Mouse (Mus musculus) MEL-GATA-1-ER (cell line): ENCODE results near the gene Alk.

Source experiments
- DNase-seq: peaks from one replicate; pipeline ENCODE4 v3.0.0-alpha.2; 2012; ENCODE audit warnings: low read depth; ENCODE audit errors: extremely low read depth

Alk gene

DNA sequence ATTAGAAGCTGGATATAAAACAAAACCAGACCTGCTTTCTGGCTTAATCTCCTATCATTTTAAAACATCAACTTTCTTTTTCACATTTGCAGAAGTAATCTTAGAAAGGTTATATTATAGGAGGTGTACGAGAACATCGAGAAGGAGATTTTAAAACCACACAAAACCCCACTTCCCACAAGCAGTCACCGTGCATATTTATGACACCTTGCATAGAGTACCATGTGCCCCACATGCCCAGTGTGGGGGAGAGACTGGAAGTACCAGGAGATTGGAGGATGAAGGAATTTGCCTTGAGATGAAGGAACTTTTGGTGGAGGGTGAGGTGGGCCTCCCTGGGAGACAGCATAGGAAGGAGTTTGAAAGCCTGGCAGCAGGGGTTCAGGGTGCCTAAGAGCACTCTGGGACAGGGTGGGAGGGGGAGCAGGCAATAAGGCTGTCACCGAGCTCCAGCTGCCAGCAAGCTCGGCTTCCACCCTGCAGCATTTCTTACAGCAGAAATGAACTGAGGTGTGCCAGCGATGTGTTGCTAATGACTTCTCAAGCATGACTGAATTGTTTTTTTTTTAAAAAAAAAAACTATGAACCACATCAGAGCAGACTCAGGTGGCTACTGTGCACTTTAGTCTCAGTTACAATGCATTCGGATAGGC is 459.4 kb downstream of the Alk start:
- no peak for DNase-seq

GRCm38 (mm10) chr17:72144461-72144860 is 460.0 kb downstream of the Alk start:
- no peak for DNase-seq

GRCm38 (mm10) chr17:72132140-72132911 is 472.1 kb downstream of the Alk start:
- DNase-seq = no peak

GRCm38 (mm10) chr17:72121660-72122059 is 482.8 kb downstream of the Alk start:
- no peak for DNase-seq

- no peak for DNase-seq
Measured at GRCm38 (mm10) chr17:72120278-72120677, 484.1 kb downstream of the Alk start.

- DNase-seq = no peak
Measured at GRCm38 (mm10) chr17:72118376-72118775, 486.1 kb downstream of the Alk start.

DNA sequence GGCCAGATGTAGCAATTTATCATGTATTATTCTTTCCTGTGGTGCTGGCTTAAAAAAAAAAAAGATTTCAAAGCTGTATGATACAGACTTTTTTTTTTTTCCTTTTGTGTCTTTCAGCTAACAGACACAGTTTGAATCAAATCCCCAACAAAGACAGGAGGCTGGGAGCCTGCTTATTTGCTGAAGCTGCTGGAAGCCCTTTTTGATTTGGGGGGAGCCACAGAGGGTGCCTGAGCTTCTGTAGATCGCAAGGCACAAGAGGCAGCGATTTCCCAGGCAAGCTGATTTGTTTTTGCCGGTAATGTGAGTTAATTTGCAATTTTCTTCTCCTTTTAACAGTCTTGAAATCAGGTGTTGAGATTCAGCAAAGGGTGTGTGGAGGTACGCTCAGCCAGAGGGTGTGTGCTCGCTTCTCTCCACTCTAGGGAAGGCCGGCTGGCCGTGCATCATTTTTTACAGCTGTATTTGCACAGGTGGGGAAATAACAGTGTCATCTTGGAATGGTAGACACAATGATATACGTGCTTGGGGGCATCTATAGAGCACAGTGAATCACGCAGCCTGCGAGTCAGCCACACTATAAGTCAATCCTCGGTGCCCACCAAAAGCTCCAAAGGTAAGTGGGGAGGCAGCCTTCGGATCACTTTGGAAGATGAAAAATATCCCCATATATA is 489.0 kb downstream of the Alk start:
- DNase-seq = no peak

DNA sequence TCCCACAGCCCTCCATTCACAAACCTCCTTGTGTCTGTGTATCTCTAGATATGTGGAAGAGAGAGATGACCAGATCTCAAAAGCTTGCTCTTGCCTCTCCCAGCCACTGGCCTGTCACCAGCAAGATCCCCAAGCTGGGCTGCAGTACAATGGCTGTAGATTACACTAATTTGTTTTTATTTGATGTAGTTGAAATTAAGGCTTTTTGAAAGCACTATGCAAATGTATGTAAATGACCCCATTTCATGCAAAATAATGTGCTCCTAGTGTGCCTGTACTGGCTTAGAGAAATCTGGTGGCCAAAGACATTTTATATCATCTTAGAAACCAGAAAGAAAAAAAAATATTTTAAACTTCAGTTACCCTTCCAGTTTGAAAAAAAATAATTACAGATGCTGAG is 492.4 kb downstream of the Alk start:
- DNase-seq = no peak

DNA sequence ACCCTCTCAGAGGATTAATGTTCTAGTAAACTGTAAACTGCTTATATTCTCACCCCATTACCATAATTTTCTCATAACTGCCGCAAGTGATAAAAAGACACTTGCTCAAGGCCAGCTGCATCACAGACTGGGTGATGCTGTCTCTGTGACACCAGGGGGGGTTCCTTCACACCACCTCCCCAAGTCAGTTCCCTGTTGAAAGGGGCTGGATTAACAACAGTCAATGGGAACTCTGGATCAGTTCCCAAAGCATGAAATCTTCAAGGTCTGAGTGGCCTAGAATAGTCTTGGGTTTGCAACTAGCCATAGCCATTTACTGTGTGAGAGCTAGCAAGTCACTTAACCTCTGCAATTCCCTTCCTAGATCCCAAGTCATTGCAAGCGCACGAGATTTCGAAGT is 492.9 kb downstream of the Alk start:
- DNase-seq = no peak

DNA sequence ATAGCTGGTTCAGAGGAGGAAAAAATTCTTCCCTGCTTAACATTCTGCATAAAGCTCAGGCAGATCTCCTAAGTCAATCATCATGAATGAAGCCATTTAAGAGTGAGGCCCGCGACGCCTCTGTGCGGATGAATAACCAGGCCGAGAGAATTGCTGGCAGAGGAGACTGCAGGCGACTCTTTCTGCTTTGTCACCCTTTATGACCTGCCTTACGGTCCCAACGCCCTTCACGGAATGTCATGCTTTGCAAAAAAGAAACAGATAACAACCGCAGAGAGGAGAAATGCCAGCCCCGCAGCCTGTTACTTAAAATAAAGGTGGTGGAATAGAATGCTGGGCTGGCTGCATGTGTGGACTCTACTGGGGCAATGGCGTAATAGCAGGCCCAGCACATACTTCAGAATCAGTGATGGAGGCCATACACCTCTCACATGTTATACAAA is 517.1 kb downstream of the Alk start:
- DNase-seq = no peak

GRCm38 (mm10) chr17:72081396-72081795 is 523.0 kb downstream of the Alk start:
- DNase-seq = no peak

- no peak for DNase-seq
Measured at GRCm38 (mm10) chr17:72076306-72076921, 528.0 kb downstream of the Alk start.

- DNase-seq = no peak
Measured at GRCm38 (mm10) chr17:72071871-72072270, 532.6 kb downstream of the Alk start.

DNA sequence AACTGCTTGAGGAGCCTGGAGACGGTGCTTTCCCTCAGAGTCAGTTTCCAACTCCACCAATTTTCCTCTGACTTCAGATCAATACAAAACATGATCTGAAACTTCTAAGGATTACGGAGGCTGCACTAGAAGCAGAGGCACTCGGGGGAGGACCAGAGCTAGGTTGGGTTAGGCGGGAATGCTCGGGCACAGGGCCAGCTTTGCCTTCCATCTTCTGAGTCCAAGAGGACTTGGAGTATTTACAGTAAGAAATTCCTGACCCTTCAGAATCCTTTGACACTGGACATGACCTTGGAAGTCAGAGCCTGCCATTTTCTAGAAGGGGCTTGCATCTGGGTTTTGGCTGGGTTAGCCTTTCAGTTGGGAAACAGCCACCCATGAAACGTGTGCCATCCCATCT is 536.3 kb downstream of the Alk start:
- no peak for DNase-seq

DNA sequence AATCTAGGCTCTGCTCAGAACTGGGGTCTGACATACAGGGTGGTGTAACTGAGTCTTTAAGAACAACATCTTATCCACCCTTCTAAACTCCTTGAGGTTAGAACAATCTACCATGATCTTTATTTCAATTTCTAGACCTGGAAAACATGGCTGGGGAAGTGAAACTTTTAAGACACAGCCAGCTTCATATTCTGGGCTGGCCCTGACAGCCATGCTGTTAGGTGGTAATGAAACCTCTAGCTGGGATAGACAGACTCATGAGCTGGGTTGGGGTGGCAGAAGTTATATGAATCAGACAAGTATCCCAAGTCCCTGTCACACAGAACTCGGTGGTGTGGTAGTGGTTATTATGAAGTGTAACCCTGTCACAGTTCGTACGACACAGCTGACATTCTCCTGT is 541.4 kb downstream of the Alk start:
- DNase-seq = no peak

DNA sequence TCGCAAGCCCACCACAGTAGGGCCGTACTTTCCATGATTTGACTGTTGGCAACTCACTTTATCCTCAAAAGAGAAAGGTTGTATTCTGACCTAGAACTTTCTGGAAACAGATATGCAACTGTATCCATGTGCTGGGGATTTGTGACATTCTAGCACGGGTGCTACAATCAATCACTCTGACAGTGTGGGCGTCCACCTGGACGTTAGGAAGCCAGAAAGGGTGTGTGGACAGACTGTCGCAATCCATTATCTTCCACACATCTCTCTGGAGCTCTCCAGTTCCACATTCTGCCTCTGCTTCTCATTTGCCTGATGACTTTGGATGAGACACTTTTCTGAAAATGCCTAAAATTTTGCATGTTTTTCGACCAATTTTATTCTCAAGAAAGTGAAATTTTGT is 545.1 kb downstream of the Alk start:
- DNase-seq = no peak

DNA sequence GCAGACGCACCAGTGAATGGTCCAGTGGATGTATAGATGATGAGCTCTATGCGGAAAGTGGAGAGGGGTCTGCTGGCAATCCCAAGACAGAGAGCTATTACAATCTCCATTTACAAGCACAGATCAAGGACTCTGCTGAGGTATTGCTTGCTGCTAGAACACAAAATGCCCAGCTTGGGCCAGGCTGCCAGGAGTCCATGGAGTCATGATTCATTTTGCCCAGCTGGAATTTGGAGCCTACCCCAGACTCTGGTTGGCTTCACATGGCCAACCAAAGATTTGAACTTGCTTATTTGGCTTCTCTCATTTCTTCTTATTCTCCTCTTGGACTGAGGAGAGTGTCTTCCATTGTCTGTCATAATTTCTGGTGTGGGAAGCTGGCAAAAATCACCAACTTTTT is 558.8 kb downstream of the Alk start:
- no peak for DNase-seq

DNA sequence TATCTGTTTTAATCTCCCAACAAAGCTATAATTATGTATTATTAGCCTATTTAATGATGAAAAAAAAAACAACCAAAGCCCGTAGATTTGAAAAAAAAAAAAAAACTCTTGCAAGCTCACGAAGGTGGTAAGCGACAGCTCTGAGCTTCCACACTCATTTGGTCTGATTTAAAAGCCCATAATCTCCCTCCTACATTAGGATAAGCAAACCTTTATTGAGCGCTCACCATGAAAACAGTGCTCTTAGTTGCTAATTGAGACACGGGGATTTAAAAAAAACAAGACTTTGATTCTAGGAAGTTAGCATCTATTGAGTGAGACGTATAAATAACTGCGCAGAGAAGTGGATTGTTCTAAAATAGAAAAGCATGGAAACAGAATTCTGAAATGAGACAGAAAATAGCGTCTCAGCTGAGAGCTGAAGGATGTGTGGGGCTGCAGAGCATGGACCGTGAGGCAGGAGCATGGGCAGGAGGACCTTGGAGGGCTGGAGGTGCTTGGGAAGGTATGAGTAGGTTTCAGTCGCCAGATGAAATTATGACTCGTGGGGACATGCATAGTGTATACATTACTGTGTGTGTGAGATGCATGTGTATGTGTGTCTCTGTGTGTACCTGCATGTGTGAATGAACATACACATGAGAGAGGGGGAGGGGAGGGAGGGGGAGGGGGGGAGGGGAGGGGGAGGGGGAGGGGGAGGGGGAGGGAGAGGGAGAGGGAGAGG is 560.6 kb downstream of the Alk start:
- no peak for DNase-seq

DNA sequence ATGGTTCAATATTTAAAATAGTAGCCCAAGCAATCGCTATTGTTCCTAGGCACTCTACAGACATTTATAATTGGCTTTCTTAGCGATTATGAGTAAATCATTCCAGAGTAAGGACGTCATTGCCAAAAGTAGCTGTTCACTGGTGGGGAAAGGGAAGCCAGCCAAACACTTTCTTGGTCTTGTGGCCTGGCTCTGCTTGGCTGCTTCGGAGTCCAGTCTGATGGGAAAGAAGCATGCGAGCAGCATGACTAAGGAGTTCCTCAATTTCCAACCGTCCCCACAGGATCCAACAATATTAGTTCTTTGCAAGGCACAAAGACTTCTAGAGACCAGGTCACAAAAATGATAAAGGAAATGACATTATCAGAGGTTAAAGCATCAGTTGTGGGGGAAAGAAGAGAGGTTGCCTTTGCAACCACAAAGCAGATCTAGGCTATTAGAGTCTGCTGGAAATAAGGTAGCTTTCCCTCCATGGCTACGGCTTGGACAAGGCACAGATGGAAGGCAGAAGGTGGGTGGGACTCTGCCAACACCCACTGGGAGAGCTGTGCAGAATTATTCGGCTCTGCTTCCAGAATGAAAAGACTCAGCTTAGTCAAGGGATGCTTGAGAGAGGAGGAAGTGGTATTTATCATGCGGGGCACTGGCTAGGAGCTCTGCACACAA is 561.3 kb downstream of the Alk start:
- no peak for DNase-seq

GRCm38 (mm10) chr17:72039176-72039948 is 565.1 kb downstream of the Alk start:
- no peak for DNase-seq
